Mouse (Mus musculus): ENCODE data around the gene Rras2. TPM values are rescaled to one million over a fixed set of nuclear protein-coding genes. Genes with fewer than 3 reads are reported as not detected.

Rras2 gene
- polyA plus RNA-seq, 1 experiment from 2014 or later = 22.3 TPM

- Histone ChIP-seq H3K27ac (no peak overlapping the region), H3K27me3 (ENCODE audit: low read depth, poor library complexity, severe bottlenecking) (no peaks in the 10 kb centered on the region), H3K36me3 (no peaks in the 10 kb centered on the region), H3K4me3 (no peak overlapping the region), H3K4me1 (peaks cover 8% of the 10 kb centered on the region; the same call in 1 of the 2 replicates), H3K9me3 (replicated peaks) (no peaks in the 10 kb centered on the region)
- WGBS = 88% methylated on average over 24 of the region's 24 CpGs
- DNase-seq (ENCODE audit: low spot score) = no peak
These were observed 13.8 kb downstream of the Rras2 start for GRCm38 (mm10) chr7:114103629-114104347.

GRCm38 (mm10) chr7:114103152-114103551 lies 14.4 kb downstream of the Rras2 start:
- Histone ChIP-seq H3K4me1 (peaks cover 8% of the 10 kb centered on the region; the same call in 1 of the 2 replicates), H3K9me3 (replicated peaks) (no peaks in the 10 kb centered on the region), H3K4me3 (no peak overlapping the region), H3K27me3 (ENCODE audit: low read depth, poor library complexity, severe bottlenecking) (no peaks in the 10 kb centered on the region), H3K36me3 (no peaks in the 10 kb centered on the region), H3K27ac (no peak overlapping the region)
- 93% methylated on average over 4 of the region's 4 CpGs for WGBS
- no peak for DNase-seq (ENCODE audit: low spot score)

GRCm38 (mm10) chr7:114102609-114103008 lies 15.0 kb downstream of the Rras2 start:
- WGBS = 46% methylated on average over 4 of the region's 4 CpGs
- Histone ChIP-seq H3K36me3 (no peaks in the 10 kb centered on the region), H3K4me1 (peaks cover 8% of the 10 kb centered on the region; the same call in 1 of the 2 replicates), H3K27ac (no peak overlapping the region), H3K9me3 (replicated peaks) (no peaks in the 10 kb centered on the region), H3K27me3 (ENCODE audit: low read depth, poor library complexity, severe bottlenecking) (no peaks in the 10 kb centered on the region), H3K4me3 (no peak overlapping the region)
- DNase-seq (ENCODE audit: low spot score) = no peak

- WGBS = 54% methylated on average over 3 of the region's 3 CpGs
- H3K4me3 ChIP-seq = no peak overlapping the region
- DNase-seq (ENCODE audit: low spot score) = no peak
- H3K27ac ChIP-seq = no peak overlapping the region
- peaks cover 8% of the 10 kb centered on the region; the same call in 1 of the 2 replicates for H3K4me1 ChIP-seq
- H3K27me3 ChIP-seq (ENCODE audit: low read depth, poor library complexity, severe bottlenecking) = no peaks in the 10 kb centered on the region
- no peaks in the 10 kb centered on the region for H3K9me3 ChIP-seq (replicated peaks)
- no peaks in the 10 kb centered on the region for H3K36me3 ChIP-seq
These were observed 16.2 kb downstream of the Rras2 start for GRCm38 (mm10) chr7:114101412-114101811.

- Histone ChIP-seq H3K9me3 (replicated peaks) (no peaks in the 10 kb centered on the region), H3K27me3 (ENCODE audit: low read depth, poor library complexity, severe bottlenecking) (no peaks in the 10 kb centered on the region), H3K4me1 (peaks cover 22% of the 10 kb centered on the region), H3K4me3 (no peak overlapping the region), H3K27ac (no peak overlapping the region), H3K36me3 (no peaks in the 10 kb centered on the region)
- 86% methylated on average over 8 of the region's 8 CpGs for WGBS
- DNase-seq (ENCODE audit: low spot score) = no peak
These were observed 23.9 kb downstream of the Rras2 start for GRCm38 (mm10) chr7:114093548-114094174.

- WGBS = 74% methylated on average over 10 of the region's 10 CpGs
- H3K4me1 ChIP-seq = peaks cover 43% of the 10 kb centered on the region
These were observed 26.6 kb downstream of the Rras2 start for GRCm38 (mm10) chr7:114090892-114091545.

GRCm38 (mm10) chr7:114090231-114090630 lies 27.4 kb downstream of the Rras2 start:
- Histone ChIP-seq H3K27ac (no peak overlapping the region), H3K4me1 (peaks cover 43% of the 10 kb centered on the region)
- WGBS = 79% methylated on average over 3 of the region's 3 CpGs

More at GRCm38 (mm10) chr7:114090892-114091545, 26.6 kb downstream of the Rras2 start:
- Histone ChIP-seq H3K27ac (no peak overlapping the region; the same call in 1 of the 2 replicates), H3K27me3 (ENCODE audit: low read depth, poor library complexity, severe bottlenecking) (no peaks in the 10 kb centered on the region), H3K9me3 (replicated peaks) (no peaks in the 10 kb centered on the region), H3K4me3 (no peak overlapping the region), H3K36me3 (no peaks in the 10 kb centered on the region)
- DNase-seq (ENCODE audit: low spot score) = no peak

GRCm38 (mm10) chr7:114088918-114089317 lies 28.7 kb downstream of the Rras2 start:
- 56% methylated on average over 5 of the region's 5 CpGs for WGBS
- Histone ChIP-seq H3K36me3 (no peaks in the 10 kb centered on the region), H3K9me3 (replicated peaks) (no peaks in the 10 kb centered on the region), H3K27ac (no peak overlapping the region), H3K27me3 (ENCODE audit: low read depth, poor library complexity, severe bottlenecking) (no peaks in the 10 kb centered on the region), H3K4me1 (peaks cover 43% of the 10 kb centered on the region), H3K4me3 (no peak overlapping the region)
- no peak for DNase-seq (ENCODE audit: low spot score)

More at GRCm38 (mm10) chr7:114090231-114090630, 27.4 kb downstream of the Rras2 start:
- Histone ChIP-seq H3K36me3 (no peaks in the 10 kb centered on the region), H3K27me3 (ENCODE audit: low read depth, poor library complexity, severe bottlenecking) (no peaks in the 10 kb centered on the region), H3K4me3 (no peak overlapping the region), H3K9me3 (replicated peaks) (no peaks in the 10 kb centered on the region)
- no peak for DNase-seq (ENCODE audit: low spot score)

- WGBS = 13% methylated on average over 11 of the region's 11 CpGs
- Histone ChIP-seq H3K36me3 (no peaks in the 10 kb centered on the region), H3K9me3 (replicated peaks) (no peaks in the 10 kb centered on the region), H3K27ac (no peak overlapping the region), H3K4me1 (peaks cover 43% of the 10 kb centered on the region), H3K27me3 (ENCODE audit: low read depth, poor library complexity, severe bottlenecking) (no peaks in the 10 kb centered on the region), H3K4me3 (no peak overlapping the region)
- no peak for DNase-seq (ENCODE audit: low spot score)
These were observed 29.6 kb downstream of the Rras2 start for GRCm38 (mm10) chr7:114087986-114088385.

- H3K27me3 ChIP-seq (ENCODE audit: low read depth, poor library complexity, severe bottlenecking) = no peaks in the 10 kb centered on the region
- peaks cover 41% of the 10 kb centered on the region for H3K4me1 ChIP-seq
- no peaks in the 10 kb centered on the region for H3K36me3 ChIP-seq
- no peak overlapping the region for H3K27ac ChIP-seq
- H3K4me3 ChIP-seq = no peak overlapping the region
- no peaks in the 10 kb centered on the region for H3K9me3 ChIP-seq (replicated peaks)
- 45% methylated on average over 6 of the region's 6 CpGs for WGBS
- no peak for DNase-seq (ENCODE audit: low spot score)
These were observed 30.2 kb downstream of the Rras2 start for GRCm38 (mm10) chr7:114087341-114087740.

GRCm38 (mm10) chr7:114086021-114086710 lies 31.4 kb downstream of the Rras2 start:
- no peak overlapping the region for H3K27ac ChIP-seq
- no peaks in the 10 kb centered on the region for H3K36me3 ChIP-seq
- H3K27me3 ChIP-seq (ENCODE audit: low read depth, poor library complexity, severe bottlenecking) = no peaks in the 10 kb centered on the region
- no peak overlapping the region for H3K4me3 ChIP-seq
- H3K4me1 ChIP-seq = peaks cover 38% of the 10 kb centered on the region
- DNase-seq (ENCODE audit: low spot score) = no peak
- H3K9me3 ChIP-seq (replicated peaks) = no peaks in the 10 kb centered on the region
- 68% methylated on average over 6 of the region's 6 CpGs for WGBS

- Histone ChIP-seq H3K4me3 (no peak overlapping the region), H3K27ac (no peak overlapping the region), H3K9me3 (replicated peaks) (no peaks in the 10 kb centered on the region), H3K4me1 (peaks cover 22% of the 10 kb centered on the region), H3K36me3 (no peaks in the 10 kb centered on the region), H3K27me3 (ENCODE audit: low read depth, poor library complexity, severe bottlenecking) (no peaks in the 10 kb centered on the region)
- DNase-seq (ENCODE audit: low spot score) = no peak
- 77% methylated on average over 3 of the region's 3 CpGs for WGBS
These were observed 33.8 kb downstream of the Rras2 start for GRCm38 (mm10) chr7:114083760-114084159.

Measured in limb, embryonic 10.5 days (tissue).